Mouse (Mus musculus): ENCODE measurements around the gene Ankar.

Gene Ankar

GRCm38 (mm10) chr1:72714547-72714946, 14.2 kb upstream of the Ankar start:
- no peak for ATAC-seq (ENCODE audit: insufficient number of reproducible peaks, low FRiP score, low TSS enrichment)

- no peak for ATAC-seq (ENCODE audit: insufficient number of reproducible peaks, low FRiP score, low TSS enrichment)
These were observed 11.3 kb upstream of the Ankar start for GRCm38 (mm10) chr1:72711684-72712083.

GRCm38 (mm10) chr1:72710753-72711653, 10.6 kb upstream of the Ankar start, which contains the start of gene Rpl37a:
Rpl37a (plus strand) TSS chr1:72711290.
- ATAC-seq (ENCODE audit: insufficient number of reproducible peaks, low FRiP score, low TSS enrichment): peak; percentile 95

GRCm38 (mm10) chr1:72707525-72707924, 7.1 kb upstream of the Ankar start:
- no peak for ATAC-seq (ENCODE audit: insufficient number of reproducible peaks, low FRiP score, low TSS enrichment)

GRCm38 (mm10) chr1:72698651-72699050, 1.7 kb downstream of the Ankar start:
- ATAC-seq (ENCODE audit: insufficient number of reproducible peaks, low FRiP score, low TSS enrichment): no peak

- no peak for ATAC-seq (ENCODE audit: insufficient number of reproducible peaks, low FRiP score, low TSS enrichment)
These were observed 4.1 kb downstream of the Ankar start for GRCm38 (mm10) chr1:72696256-72696655.

GRCm38 (mm10) chr1:72673070-72673469, 27.3 kb downstream of the Ankar start:
- no peak for ATAC-seq (ENCODE audit: insufficient number of reproducible peaks, low FRiP score, low TSS enrichment)

- ATAC-seq (ENCODE audit: insufficient number of reproducible peaks, low FRiP score, low TSS enrichment): peak; percentile 76; the same call in 1 of the 2 replicates
These were observed 59.5 kb downstream of the Ankar start for GRCm38 (mm10) chr1:72640658-72641410.

GRCm38 (mm10) chr1:72635221-72635620, 65.2 kb downstream of the Ankar start:
- ATAC-seq (ENCODE audit: insufficient number of reproducible peaks, low FRiP score, low TSS enrichment): no peak

- no peak for ATAC-seq (ENCODE audit: insufficient number of reproducible peaks, low FRiP score, low TSS enrichment)
These were observed 88.2 kb downstream of the Ankar start for GRCm38 (mm10) chr1:72612172-72612571.

- no peak for ATAC-seq (ENCODE audit: insufficient number of reproducible peaks, low FRiP score, low TSS enrichment)
These were observed 90.2 kb downstream of the Ankar start for GRCm38 (mm10) chr1:72609887-72610877.

- ATAC-seq (ENCODE audit: insufficient number of reproducible peaks, low FRiP score, low TSS enrichment): no peak
These were observed 91.2 kb downstream of the Ankar start for GRCm38 (mm10) chr1:72609129-72609528.

GRCm38 (mm10) chr1:72606186-72606673, 94.1 kb downstream of the Ankar start:
- no peak for ATAC-seq (ENCODE audit: insufficient number of reproducible peaks, low FRiP score, low TSS enrichment)

- no peak for ATAC-seq (ENCODE audit: insufficient number of reproducible peaks, low FRiP score, low TSS enrichment)
These were observed 97.6 kb downstream of the Ankar start for GRCm38 (mm10) chr1:72602803-72603202.

- ATAC-seq (ENCODE audit: insufficient number of reproducible peaks, low FRiP score, low TSS enrichment): no peak
These were observed 98.2 kb downstream of the Ankar start for GRCm38 (mm10) chr1:72602186-72602585.

- no peak for ATAC-seq (ENCODE audit: insufficient number of reproducible peaks, low FRiP score, low TSS enrichment)
These were observed 99.1 kb downstream of the Ankar start for GRCm38 (mm10) chr1:72601233-72601632.

- no peak for ATAC-seq (ENCODE audit: insufficient number of reproducible peaks, low FRiP score, low TSS enrichment)
These were observed 99.6 kb downstream of the Ankar start for GRCm38 (mm10) chr1:72600778-72601177.

- ATAC-seq (ENCODE audit: insufficient number of reproducible peaks, low FRiP score, low TSS enrichment): no peak
These were observed 101.0 kb downstream of the Ankar start for GRCm38 (mm10) chr1:72599146-72600101.

GRCm38 (mm10) chr1:72596231-72596630, 104.1 kb downstream of the Ankar start:
- no peak for ATAC-seq (ENCODE audit: insufficient number of reproducible peaks, low FRiP score, low TSS enrichment)
